Mouse (Mus musculus) spleen, adult 2 months (tissue): ENCODE data around the gene Mark1.

Experiments used
- CTCF ChIP-seq: fragments of 200-500 bp; IDR thresholded peaks from 2 replicates; pipeline ENCODE4 v1.5.1; 2011; ENCODE audit warnings: mild to moderate bottlenecking, inconsistent platforms; ENCODE audit not compliant: insufficient read depth, insufficient read length, insufficient replicate concordance; ENCODE audit errors: extremely low read depth
- POLR2A ChIP-seq: fragments of 200-500 bp; IDR thresholded peaks from 2 replicates; pipeline ENCODE4 v1.6.1; 2011; ENCODE audit warnings: low read depth, low read length, inconsistent platforms

DNA sequence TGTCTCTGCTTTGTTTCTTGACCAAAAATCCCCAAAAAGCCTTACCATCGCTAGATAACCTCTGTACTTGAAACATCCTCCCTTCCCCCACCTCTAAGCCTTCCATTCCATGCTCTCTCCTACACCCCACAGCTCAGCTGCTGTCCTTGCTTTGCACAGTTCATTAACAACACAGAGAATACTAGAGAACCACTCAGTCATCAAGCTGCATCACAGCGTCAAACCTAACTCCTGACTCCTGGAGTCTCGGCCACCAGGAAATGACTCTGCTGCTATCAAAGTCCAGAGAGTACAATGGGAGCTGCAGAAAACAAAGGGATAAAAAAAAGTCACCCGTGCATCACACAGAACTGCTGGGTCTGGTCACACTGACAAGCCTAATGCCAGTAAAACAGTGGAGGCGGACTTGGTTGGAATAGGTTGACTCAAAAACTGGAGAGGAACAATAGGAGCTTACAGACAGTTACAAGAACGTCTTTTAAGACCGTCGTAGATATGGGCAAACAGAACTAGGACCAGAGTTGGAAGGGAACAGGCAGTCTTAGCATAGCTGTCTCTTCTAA lies 27.1 kb downstream of the Mark1 start:
- no peak for TF ChIP-seq CTCF
- no peak for TF ChIP-seq POLR2A
